Mouse (Mus musculus): ENCODE results near the gene Nanos2.

- TF ChIP-seq TAL1 (IDR thresholded peaks at IDR 0.05; ENCODE audit: low read length) (no peak), GATA1 (IDR thresholded peaks at IDR 0.05; ENCODE audit: low read length) (no peak)
Measured at GRCm38 (mm10) chr7:19028067-19028466, 40.9 kb downstream of the Nanos2 start.

All from erythroblast, embryonic 14.5 days (primary cell).